Mouse (Mus musculus): Measurements from ENCODE around the gene Golga2.

DNA sequence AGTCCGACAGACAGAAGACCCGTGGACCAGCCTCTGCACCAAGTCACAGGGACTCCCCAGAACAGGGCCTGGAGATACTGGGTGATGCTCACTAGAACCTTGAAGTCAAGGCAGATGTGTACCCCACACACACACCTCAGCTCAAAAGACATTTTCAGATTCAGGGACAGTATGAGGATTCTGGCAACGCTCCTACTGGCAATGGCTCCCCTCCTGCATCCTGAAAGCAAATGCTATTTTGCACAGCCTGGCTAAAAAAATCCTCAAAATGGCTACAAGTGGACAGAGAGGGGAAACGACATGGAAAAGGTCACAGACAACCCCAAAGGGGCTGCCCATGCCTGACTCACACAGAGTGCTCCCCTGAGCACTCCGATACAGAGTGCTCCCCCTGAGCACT, 45.0 kb downstream of the Golga2 start:
- TF ChIP-seq SMC3 (IDR thresholded peaks at IDR 0.05; ENCODE audit: low read depth, low read length) (no peak), CTCF (conservative IDR thresholded peaks at IDR 0.05 in 1 of 2, IDR thresholded peaks at IDR 0.05 in 1 of 2; ENCODE audit: low read depth in 2 of 2, low read length in 2 of 2) (no peak), MXI1 (IDR thresholded peaks at IDR 0.05; ENCODE audit: low read depth, low read length) (no peak), ETS1 (conservative IDR thresholded peaks at IDR 0.05; ENCODE audit: low read depth, low read length) (no peak), HCFC1 (IDR thresholded peaks at IDR 0.05; ENCODE audit: low read depth, low read length) (no peak), EP300 (IDR thresholded peaks at IDR 0.05; ENCODE audit: low read length) (no peak), GABPA (IDR thresholded peaks at IDR 0.05; ENCODE audit: insufficient replicate concordance, low read depth, low read length) (no peak), CHD2 (IDR thresholded peaks at IDR 0.05; ENCODE audit: low read length) (no peak)
